Mouse (Mus musculus) spleen, adult 12 weeks (tissue): ENCODE data around the gene Adad2.

ENCODE experiments used
- DNase-seq: peaks from one replicate; pipeline ENCODE4 v3.0.0; 2022; ENCODE audit warnings: low spot score

Adad2 gene

DNA sequence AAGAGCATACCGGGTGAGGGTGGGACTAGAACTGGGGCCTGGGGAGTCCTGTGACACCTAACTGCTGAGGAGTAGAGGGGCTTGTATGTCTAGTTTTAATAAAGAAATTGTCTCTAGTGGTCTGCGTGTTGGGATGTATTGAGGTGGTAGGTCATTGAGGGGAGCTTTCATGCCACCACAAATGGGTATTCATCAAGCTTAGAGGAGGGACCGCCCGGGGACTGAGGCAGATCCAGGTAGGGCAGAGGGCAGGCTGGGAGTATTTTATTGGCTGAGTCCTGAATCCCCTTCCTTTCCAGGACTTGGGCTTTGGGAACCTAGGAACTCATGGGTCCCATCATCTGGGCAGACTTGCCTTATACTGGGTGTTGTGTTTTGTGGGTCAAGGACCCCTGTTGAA lies 4.3 kb downstream of the Adad2 start:
- no peak for DNase-seq

DNA sequence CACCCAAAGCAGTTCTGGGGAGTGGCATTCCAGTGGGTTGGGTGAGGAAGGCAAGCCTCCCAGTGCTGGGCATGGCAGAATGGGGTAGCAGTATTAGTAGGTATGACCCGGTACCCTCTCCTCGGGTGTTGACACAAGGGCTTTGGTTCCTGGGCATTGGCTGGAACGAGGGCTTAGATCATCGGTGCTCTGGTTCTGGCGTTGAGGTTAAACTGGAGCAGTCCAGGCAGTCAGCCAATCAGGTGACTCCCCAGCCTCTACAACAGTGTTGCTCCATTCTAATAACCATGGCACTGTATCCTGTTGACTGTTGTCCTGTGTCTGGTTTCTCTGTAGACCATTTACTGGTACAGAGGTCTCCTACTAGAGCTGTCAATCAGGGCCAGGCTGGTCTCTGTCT lies 5.0 kb downstream of the Adad2 start:
- DNase-seq = no peak

DNA sequence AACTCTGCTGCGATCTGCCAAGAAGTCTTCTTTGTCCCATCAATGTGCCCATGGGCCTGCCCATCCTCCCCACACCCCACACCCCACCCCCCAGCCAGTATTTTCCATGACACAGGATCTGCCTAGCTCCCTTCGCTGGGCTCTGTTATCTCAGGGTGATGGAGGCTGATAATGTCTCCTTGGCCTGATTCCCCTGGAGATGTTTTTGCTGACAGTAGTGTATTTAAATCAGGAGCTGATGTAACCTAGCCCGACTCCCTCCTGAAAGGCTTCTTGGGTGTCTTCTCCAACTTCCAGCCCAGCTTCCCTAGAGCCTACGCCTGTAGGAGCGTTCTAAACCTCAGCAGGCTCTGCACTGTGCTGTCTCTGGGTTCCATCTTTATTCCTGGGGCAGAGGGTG lies 6.3 kb downstream of the Adad2 start:
- DNase-seq = no peak

DNA sequence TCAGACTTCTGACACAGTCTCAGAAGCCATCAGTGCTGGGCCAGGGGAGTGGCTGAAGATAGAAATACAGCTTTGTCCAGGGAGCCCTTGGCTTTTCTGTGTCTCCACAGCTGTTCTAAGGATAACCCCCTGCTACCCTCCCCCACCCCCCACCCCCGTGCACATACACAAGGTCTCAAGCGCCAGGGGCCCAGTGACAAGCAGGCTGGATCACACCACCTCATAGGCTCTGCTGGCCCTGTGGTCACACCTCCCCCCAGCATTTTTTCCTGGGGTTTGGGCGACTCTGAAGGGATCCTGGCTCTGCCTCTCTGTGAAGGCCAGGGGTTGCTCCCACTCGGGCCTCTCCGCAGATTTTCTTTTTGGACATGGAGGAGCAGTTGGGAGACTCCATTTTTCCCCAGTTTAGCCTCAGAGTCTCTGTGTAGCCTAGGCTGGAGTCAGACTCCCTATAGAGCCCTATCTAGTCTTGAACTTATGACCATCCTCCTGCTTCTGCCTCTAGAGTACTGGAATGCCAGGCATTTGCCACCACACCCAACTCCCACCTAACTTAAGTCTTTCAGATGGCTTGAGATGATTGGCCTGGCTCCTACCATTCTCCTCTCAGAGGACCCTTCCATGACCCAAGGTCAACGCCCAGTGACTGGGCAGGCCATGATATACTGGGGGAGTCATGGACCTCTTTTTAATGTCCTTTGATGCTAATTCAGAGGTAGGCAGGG lies 7.7 kb downstream of the Adad2 start:
- DNase-seq = no peak

DNA sequence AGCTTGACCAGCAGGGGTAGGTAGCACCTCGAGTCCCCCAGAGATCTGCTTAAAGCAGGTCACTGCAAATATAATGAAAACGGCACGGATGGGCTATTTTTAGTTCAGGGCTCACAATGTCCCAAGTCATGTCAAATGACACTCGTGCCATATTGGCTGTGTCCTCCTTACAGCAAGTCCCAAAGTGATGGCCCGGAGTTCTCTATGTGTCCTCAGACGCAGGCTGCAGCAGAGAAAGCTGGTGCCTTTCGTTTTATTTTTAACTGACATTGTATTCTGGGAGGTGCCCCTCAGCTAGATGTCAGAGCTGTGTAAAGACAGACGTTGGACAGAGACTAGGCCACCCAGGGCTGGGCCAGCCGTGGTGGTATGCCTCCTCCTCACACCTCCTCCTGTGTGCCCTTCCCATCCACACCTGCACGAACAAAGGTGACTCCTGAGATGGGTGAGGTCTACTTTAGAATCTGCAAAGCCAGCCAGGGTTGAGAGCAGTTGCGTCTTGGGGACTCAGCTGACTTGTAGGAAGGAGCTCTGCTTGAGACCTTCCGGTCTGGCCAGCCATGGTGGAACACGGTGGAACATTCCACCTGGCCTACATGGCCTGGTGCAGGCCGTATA lies 8.4 kb downstream of the Adad2 start:
- no peak for DNase-seq

DNA sequence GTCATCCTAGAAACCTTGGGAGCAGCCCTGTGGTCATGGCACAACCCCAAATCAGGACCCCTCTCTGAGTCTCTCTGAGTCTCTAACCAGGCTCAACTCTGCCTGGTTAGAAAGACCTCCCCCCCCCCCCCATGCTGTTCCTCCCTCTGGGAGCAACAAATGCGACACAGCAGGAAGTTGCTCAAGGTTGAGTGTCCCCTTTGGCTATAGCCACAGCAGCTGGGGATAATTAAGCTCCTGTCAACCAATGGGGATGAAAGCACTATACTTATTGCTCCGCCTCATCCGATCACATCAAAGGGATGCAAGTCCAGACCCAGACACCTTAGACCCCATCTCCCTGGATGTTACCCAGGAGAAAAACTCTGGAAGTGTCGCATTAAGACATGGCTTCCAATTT lies 10.0 kb downstream of the Adad2 start:
- DNase-seq = no peak

DNA sequence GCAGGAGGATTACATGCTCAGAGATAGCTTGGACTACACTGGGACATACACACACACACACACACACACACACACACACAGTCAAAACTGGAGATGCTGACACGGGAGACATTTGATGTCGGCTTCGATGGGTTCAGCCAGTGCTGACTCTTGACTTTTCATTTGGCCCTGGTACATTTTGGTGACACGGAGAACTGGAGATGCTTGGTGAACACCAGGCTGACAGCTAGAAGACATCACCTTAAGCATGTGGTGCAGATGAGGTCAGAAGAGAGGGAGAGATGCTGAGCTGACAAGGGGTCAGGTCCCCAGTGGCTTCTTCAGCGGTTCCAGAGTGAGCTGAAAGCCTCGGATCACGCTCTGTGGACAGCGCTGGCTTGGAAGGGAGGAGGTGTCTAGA lies 10.5 kb downstream of the Adad2 start:
- DNase-seq = no peak

DNA sequence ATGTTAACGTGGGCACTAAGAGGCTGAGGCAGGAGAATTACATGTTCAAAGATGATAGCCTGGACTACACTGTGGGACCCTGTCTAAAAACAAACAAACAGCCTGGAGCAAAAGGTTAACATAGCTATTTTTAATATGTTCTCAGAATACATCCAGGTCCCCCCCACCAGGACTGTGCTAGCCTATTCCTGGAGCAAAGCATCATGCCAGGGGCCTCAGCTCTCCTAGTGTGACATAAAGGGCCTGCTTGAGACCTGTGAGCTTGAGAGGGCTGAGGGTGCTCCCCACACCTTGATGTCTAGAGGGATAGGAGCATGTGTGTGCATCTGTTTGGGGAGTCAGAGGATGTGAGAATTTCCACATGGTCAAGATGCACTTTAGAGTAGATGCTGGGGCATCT lies 11.2 kb downstream of the Adad2 start:
- no peak for DNase-seq

DNA sequence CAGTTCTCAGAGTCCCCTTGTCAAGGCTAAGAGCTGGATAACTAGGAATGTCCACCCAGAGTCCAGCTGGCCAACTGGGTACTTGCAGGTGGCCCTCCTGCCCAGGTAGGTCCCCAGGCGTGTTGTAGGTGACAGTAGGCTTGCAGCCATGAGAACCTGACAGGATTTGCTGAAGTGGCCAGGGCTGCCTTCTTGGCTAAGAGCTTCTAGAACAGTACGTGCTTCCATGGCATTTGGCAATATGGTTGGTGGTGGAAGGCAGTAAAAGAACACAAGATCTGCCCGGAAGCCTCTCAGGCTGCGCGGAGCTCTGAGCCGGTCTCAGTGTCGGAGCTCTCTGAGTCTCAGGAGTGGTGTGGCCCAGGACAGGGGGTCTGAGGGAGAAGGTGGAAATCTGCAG lies 12.4 kb downstream of the Adad2 start:
- DNase-seq = no peak

DNA sequence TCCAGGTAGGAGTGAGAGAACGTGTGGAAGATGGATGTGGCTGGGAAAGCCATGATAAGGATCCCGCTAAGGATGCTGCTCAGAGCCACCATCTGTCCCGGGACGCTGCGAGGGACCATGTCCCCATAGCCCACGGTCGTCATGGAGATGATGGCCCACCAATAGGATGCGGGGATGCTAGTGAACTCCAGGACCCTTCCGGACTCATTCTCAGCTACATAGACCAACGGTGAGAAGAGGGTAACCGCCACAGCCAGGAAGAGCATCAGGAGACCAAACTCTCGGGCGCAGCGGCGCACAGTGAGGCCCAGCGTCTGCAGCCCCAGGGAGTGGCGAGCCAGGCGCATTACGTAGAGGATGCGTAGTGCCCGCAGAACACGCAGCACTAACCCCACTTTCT lies 13.2 kb downstream of the Adad2 start:
- DNase-seq = no peak

DNA sequence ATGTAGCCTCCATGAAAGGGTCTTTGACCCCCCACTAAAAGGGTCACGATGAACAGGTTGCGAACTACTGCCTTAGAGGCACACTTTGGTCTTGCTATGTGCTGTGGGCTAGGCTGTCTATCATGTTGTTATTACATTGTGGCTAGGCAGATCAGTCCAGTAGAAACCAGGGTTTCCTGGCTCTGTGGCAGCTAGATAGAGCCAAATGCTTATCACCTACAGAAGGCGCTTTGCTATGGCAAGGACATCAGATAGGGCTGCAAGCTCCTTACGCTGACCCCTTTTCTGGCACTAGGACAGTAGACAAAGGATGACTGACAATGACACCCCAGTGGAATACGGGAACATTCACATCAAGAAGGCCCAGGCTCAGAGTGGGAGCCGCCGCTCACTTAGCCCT lies 14.7 kb downstream of the Adad2 start:
- DNase-seq = no peak

DNA sequence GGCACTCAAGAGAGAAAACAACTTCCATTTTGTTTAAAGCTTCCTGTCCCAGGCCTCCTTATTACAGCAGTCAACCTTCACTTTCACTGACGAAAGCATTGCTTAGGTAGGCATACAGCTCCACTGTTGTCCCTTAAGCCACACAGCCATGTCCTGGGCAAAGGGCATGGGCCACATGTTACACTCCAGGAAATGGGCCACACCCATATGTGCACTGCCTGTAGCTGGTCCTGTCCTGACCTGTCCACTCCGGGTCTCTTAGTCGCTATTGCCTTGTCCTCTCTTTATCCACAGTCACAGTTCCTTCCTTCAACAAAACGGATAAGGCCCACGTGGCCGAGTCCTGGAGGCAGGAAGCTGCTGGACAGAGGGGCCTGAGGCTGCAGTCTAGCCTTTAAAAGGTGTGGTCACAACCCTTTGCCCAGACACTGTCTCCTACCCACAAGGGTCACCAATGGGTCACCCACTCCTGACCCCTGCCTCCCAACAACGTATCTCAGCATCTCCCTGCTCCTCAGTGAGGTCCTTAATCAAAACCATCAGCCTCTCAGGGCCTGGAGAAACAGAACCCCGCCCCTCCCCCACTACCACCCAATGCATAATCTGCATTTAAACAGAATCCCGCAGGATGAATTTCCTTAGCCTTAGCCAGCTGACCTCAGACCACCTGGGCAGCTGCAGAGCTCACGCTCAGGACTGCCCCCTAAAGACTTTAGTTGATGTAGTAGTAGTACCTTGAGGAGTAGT lies 15.2 kb downstream of the Adad2 start:
- DNase-seq = no peak

DNA sequence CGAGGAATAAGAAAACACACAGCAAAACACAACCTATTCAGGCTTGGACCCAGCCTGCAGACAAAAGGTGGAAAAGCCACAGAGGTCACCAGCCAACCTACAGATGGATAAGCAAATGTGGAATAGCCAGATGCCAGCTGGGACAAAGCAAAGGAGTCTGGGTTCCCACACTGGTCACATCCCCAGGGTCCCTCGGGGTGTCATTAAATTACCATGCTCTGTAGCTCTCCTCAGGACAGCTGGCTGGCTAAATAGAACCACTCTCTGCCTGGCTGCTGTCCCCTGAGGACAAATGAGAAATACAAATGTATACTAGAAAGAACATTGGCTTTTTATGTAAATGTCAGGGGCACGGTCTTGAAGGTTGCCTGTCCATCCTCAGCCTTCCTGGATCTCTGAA lies 18.3 kb downstream of the Adad2 start:
- no peak for DNase-seq

DNA sequence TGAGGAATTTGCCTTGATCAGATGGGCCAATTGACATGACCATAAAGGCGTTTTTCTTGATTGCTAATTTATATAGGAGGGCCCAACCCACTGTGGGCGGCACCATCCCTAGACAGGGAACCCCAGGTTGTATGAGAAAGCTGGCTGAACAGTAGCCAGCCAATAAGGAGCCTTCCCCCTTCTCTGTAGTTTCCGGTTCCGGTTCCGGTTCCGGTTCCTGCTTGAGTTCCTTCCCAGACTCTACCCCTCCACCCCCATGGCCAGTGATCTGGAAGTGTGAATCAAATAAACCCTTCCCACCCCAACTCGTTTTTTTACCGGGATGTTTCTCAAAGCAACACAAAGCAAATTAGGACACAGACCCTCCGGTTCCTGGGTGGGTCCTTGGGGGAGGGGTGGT lies 19.7 kb downstream of the Adad2 start:
- no peak for DNase-seq

DNA sequence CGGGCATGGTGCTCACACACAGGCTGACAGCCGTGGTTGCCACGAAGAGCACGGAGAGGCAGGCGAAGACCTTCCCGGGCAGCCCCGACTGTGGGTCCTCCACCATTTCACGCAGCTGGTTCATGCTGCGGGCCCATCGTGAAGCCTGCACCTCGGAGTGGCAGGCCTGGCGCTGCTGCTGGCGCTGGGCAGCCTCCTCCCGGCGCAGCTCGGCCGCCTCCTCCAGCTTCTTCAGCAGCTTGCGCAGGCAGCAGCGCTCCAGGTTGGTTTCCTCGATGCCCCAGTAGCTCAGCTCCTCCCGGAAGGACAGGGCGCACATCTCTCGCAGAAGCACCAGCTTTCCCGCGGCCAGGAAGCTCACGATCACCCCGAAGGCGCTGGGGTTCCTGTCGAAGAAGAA lies 20.4 kb downstream of the Adad2 start:
- DNase-seq = no peak

DNA sequence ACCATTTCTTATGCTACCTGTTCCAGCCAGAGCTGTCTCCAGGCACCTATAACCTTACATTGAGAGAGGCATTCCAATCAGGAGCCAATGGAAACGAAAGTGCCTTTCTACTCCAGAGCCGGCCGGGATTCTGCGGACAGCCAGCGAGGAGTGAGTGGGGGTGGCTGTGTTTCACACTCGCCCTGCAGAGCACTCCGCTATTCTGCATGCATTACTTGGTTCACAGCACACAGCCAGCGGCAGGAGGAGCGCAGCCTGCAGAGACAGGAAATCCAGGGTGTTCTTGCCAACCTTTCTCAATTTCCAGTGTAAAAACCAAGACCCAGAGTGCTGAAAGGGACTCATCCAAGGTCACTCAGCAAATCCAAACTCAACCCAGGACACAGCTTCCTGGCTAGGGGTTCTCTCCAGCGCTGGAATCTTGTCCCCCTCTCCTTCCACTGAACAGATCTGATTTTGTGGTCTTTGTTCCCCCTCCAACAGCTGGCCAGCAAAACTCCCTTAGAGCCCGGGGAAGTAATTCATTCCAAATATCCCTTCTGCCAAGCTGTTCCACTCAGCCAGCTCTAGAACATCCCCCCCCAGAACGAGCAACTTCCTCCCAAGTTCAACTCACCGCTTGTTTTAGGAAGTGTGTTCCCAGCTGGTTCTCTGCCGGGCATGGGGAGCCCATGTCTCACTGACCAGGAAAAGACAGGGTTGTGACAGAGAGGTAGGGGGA lies 22.2 kb downstream of the Adad2 start:
- DNase-seq = no peak

DNA sequence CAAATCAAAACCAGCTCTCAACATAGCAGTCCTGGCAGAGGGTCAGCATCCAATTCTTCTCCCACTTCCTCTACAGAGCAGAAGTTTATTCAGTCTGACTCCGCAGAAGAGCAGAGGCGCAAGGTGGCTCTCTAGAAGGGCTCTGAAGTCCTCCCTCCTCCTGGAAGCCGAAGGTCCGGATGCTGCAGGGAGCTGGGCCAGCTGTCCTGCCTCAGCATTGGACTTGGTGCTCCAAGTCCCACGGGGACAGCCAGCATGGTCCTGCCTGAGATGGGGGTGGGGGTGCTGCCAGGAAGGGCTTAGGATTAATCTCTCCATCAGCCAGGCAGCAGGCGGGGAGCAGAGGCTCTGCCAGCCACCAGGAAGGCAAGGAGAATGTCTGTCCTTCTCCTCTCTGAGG lies 22.8 kb downstream of the Adad2 start, which contains the start of gene Kcng4:
TSS of gene Kcng4 (minus strand) at position 303 of the 400 bp plus-strand sequence.
- no peak for DNase-seq

DNA sequence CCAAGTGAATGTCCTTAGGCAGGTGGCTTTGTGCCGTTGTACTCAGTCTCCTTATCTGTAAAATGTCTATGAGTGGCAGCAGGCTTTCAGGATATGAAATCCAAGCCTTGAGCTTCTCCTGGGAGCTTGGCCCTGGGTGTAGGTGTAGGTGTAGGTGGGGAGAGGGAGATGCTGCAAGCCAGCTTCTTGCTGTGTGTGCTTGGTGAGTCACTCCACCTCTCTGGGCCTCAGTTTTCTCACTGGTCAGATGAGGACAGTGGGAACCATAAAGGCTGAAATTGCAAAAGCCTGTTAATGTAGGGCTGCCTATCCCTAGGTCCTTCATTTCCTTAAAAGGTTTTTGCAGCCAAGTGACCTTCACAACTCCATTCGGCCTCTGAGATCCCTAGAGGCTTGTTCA lies 23.4 kb downstream of the Adad2 start:
- DNase-seq = no peak

DNA sequence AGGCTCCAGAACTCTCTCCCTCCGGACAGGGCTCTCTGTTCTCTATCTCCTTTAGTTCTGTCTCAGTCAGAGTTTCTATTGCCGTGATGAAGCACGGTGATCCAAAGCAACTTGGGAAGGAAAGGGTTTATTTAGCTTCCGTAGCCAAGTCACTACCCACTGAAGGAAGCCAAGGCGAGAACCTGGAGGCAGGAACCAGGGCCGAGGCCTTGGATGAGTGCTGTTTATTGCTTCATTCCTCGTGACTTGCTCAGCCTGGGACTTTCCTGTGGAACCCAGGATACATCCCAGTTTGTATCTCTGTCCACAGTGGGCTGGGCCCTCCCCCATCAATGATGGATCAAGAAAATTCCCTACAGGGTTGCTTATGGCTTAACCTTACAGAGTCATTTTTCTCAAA lies 24.2 kb downstream of the Adad2 start:
- DNase-seq = no peak

DNA sequence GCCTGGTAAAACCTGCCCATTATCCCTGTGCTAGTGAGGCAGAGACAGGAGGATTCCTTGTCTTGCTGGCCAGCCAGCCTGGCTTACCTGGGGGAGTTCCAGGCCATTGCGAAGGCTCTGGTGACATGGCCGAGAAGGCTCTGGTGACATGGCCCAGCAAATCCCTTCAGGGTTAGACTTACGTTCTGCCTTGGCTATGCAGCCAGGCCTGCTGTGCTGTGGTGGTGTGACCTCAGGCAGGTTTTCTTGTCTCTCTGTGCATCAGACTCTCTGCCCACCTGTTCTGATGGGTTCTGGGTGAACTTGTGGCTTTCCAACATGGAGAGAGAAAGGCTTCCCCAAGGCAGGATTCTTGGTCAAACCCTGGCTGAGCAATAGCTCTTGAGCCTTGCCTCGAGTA lies 24.8 kb downstream of the Adad2 start:
- DNase-seq = no peak

DNA sequence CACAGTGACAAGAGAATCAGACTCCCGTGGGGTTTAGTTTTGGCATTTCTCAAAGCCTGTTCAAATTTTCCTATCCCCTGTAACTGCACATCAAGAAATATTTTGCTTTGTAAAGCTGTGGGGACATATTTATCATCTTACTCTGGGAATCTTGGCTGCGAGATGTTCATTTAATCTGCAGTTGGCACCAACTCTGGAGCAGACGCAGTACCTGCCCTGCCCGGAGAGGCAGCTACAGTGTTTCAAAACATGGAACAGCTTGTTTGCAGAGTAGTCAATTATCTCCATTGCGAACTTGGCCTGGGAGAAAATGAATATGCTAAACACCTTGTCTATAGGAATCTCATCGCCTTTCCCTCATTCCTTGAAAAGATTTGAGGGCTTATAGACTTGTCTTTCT lies 25.7 kb downstream of the Adad2 start:
- DNase-seq = no peak

DNA sequence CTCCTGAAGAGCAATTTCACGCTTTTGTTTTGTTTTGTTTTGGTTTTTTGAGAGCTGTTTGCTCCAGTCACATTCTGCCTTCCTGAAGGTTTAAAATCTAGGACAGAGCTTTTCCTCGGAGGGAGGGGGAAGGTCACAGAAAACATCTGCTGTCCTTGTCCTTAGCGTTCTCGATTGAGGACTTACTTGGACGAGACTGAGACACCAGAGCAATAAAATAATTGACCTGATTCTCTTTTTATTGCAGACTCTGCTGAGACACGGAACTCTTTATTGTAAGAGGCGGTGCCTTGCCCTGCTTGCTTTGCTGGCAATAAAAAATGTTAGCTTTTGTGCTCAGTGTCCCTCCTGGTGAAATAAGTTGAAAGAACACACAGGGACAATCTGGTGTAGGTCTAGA lies 27.3 kb downstream of the Adad2 start:
- DNase-seq = no peak

DNA sequence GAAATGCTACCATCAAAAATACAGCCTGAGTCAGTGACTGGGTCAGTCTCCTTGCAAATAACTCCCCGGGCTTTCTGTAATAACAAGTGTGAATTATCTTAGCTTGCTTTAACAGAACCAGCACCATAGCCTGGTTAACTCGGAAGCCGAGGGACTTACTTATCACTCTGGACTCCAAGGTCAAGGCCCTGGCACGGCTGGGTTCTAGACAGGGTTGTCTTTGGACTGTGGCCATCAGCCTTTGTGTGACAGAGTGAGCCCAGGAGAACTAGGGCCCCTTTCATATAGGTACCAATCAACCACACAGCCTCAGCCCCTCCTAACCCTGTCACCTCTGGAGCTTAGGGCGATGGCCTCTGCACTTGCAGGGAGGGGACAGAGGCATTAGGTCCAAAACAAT lies 28.5 kb downstream of the Adad2 start:
- DNase-seq = no peak
